Mouse (Mus musculus): ENCODE measurements at regions not wholly inside any gene's neighbourhood (a gene's known extent, or its start where the extent isn't known, plus 50 kb on each side); places are given as distances from the start of the nearest gene placed in this dataset.
"Not testable (repeated sequence)": the region's sequence is repeated elsewhere in the genome, so short reads cannot be mapped to it uniquely, and the experiment has no call there.

DNA sequence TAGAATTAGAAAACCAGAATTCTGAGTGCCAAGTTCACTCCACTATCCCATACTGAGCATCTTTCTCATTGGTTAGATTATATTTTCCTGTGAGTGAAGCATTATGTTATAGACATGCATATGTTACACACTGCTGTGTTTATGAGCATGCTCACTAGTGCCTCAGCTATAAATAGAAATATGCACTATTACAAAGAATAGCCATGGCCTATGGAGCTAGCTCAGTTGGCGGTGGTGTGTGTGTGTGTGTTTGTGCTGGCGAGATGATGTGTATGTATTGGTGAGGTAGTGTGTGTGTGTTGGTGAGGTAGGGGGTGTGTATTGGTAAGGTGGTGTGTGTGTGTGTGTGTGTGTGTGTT, 106.2 kb downstream of the Sec31a start:
- no peak for ATAC-seq (replicated peaks; ENCODE audit: poor library complexity)

DNA sequence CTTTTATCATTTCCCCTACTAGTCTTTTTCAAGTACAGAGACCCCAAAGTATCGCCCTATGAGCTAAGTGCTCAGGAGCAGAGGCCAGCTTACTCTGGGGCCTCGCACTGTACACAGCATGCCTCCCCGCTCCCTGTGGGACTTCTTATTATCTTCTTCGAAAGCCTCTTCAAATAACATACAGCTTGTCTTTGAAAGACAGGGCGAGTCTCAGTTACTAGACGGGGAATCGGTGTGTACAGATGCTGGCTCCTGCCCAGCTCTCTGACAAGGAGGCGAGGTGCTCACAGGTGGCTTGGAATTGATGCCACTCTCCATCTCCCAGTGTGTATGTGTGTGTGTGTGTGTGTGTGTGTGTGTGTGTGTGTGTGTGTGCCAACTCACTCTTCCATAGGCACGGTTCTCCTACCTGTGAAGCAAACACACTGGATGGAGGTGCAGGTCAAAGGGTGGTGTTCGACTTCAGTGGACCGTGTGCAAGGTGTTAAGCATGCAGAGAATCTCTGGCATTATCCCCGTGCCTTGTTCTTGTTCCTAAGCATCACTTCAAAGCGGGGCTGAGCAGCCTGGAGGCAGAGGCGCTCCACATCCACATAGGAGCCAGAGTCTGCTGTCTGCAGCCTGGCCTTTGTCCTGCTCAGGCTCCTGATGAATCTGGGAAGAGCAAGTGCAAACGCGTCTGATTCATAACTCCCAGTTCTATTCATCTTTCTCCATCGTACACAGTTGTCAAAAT, 106.8 kb downstream of the Sec31a start:
- no peak for ATAC-seq (replicated peaks; ENCODE audit: poor library complexity)

DNA sequence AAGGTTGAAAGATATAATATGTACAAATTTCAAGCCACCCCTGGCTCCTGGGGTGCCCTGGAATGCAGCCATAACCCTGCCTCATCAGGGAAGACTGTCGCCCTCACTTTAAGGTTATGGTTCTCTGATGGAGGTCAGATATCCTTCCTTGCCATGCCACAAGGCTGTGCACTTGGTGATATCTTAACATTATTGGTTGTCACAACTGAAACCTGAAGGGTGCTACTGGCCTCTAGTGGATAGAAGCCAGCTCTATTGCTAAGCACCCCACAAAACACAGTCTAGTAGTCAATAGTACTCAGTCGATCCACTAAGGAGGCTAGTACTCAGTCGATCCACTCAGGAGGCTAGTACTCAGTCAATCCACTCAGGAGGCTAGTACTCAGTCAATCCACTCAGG, 111.6 kb downstream of the Sec31a start:
- ATAC-seq (replicated peaks; ENCODE audit: poor library complexity): peak; percentile 85

DNA sequence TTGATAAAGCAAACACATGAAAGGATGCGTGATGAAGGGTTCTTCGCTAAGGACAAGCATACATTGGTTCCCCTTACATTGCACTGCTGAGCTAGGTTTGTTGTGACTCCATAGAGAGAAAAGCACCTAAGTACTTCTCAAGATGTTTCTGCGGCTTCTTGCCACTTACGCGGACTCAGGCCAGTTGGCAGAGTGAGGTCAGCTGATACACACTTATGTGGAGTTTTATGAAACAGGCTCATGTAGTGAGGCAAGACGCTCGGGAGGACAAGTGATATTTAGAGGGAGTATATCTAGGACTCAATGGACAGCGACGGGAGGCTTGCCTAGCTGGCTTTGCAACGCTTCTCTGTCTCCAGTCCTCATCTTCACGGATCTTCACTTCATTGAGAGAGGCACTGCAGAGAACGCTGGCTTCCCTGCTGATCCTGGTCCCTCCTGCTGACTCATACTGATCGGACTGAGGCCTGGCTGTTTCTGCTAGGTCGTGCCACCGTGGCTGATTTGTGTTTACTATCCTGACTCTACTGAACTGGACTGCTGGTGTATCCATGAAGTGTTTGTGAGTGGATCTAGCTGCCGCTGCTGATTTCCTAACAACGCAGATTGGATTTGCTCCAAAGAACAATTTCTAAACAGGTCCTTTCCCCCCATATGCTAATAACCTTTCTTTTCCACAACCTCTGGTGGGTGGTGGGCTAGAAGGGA, 113.8 kb downstream of the Sec31a start:
- ATAC-seq (replicated peaks; ENCODE audit: poor library complexity): no peak

DNA sequence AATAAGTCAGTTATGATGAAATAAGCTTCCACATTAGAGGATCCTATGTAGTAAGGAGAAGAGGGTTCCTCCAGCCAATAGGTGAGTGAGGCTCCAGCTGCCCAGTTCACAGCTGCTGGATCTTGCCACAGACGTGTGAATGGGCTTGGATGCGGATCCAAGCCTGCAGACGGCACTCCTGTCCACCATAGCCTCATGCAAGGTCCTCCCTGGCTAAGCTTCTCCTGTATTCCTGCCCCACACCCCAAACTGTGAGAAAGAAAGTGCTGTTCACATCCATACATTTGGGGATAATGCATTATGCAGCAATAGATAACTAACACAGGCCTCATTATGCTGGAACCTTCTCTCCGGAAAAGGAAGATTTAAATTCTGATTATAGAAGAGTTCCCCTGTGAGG, 116.9 kb downstream of the Sec31a start:
- ATAC-seq (replicated peaks; ENCODE audit: poor library complexity): no peak

DNA sequence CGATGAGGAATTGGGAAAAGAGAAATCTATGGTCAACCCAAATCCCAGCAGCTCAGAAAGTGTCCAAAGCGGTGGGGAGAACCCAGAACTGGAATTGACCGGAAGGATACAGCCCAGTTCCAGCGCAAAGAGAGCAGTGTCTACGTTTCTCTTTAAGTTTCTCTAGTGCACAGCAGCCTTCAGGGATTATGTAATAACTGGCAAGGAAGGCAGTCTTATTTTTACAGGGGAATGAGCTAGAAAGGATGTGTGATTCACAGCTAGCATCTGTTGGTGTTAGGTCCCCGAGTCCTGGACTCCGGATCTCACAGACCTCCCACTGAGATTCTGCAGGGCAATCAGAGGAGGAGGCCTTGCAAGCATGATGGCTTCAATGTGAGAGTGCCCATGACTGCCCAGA, 121.8 kb downstream of the Sec31a start:
- no peak for ATAC-seq (replicated peaks; ENCODE audit: poor library complexity)

DNA sequence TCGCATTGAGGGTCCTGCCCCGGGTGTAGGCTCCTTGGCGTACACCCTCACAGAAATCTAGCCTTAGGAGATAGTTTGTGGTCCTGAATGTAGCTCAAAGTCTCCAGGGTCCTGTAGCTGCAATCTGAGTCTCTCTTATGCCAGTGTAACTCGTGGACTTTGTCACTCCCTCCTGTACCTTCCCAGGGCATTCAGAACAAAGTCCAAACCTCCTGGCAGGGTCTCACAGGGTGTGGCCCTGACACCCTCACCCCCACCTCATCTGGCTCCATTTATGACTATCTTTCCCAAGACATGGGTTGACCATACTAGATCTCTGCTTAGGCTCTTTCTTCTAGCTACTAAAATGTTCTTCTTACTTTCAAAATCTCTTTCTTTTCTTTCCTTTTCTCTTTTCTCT, 120.6 kb upstream of the Tmem150c start:
- ATAC-seq (replicated peaks; ENCODE audit: poor library complexity): no peak

DNA sequence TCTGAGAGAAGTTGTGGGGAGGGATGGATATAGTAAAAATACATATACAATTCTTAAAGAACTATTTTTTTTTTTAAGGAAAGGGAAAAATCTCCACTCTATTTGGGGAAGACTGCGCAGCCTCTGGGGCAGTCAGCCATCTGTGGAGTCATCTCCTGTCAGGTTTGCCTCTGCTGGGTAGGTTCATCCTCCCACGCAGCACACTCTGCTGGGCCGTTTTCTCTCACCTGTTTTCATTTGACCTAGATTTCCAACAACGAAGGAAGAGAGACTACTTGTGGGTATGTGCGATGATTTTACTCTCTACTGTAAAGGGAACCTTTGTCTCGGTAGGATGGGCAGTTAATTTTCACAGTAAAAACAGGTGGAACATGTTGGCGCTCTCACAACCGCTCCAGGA, 119.9 kb upstream of the Tmem150c start:
- no peak for ATAC-seq (replicated peaks; ENCODE audit: poor library complexity)

DNA sequence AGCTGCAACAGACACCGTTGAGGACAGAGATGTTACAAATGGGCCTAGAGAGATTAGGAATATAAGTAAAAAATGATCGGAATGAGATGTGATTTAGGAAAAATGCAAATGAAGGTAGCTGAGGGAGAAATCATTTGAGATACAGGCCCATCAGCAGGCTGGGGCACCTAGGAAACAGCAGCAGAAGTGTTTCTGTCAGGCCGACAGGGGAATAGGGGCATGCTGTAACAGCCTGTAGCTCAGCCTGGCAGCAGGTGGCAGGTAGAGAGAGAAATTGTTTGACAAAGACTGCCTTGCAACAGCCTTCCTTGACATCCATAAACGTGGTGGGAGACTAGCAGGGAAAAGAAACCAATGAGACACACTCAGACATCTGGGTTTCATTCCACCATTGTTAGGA, 115.1 kb upstream of the Tmem150c start:
- no peak for ATAC-seq (replicated peaks; ENCODE audit: poor library complexity)

DNA sequence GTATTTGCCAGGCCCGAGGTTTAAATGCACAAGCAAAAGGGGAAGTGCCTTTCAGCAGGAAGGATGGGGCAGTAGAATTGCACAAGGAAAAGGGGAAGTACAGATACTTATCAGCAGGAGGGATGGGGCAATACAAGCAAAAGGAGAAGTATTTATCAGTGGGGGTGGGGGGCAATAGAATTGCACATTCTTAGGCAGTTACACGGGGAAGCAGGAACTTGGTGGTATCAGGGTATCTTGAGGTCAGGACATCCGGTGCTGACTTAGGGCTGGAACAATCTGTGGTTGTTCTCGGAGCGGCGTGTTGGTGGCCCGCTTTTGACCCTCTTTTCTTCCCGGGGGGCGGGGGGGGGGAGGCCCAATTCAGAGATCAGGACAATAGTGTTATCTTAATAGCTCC, 112.4 kb upstream of the Tmem150c start:
- not testable (repeated sequence) for ATAC-seq (replicated peaks; ENCODE audit: poor library complexity)

DNA sequence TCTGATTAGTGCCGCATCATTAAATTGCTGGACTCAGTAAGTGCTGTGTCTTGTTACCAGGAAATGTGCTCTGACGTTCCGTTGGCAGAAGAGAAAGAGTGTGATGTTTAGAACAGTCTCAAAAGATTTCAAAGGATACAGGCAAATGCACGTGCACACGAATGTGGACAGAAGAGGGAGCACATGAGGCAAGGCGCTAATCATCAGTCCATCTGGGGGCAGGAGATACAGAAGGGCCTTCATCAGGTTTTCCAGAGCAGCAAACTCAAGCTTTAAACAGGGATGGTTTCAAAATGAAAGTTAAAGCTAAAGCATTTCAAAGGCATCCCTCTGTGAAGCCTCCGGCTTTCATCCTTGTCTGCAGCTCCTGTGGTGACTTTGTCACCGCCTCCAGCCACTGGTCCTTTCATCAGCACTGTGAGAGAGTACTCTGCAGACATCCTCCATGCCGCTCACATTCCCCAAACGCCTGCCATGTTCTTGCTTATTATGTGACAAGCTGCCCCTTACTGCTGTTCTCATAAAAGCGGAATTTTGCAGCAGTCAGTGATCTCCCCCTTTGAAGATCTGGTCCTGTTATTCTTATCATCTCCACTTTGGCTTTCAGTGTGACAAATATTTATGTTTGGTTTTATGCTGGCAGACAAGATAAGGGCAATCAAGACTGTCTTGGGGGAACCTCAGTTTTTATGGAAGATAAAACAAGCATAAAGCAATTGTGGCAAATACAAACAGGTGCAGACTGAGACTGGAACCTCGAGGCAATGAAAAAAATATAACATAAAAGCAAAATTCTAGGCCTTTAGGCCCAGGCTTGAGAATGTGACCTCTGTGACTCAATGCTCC, 111.5 kb upstream of the Tmem150c start:
- ATAC-seq (replicated peaks; ENCODE audit: poor library complexity): no peak

DNA sequence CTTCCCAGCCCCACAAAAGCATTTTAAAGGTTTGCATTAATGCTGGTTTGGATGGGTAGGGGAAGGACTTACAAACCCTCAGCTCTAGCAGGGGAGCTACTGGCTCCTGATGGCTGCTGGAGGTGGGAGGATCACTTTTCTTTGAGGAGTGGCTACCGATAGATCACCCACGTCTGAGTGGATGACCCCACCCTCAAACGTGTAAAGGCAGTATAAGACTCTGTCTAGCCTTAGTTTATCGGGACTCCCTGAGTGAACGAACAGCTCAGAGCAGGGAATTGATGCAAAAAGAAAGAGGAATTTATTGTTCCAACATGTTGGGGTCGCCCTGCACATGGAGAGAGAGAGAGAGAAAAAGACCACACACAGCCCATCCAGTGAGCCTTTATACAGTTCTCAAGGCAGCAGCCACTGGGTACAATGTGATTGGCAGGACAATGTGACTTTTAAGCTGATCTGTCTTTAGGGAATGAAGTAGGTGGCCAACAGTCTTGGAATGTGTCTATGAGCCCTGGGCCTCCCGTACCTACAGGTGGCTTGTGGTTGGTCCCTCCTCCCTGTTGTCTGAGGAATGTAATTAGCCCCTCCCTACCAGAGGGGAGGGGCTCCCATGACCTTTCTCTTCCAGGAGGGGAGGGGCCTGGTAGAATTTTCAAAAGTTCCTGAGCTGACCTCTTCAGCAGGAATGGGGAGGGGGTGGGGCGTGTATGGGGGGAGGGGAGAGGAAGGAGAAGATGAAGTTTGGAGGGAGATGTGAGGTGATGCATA, 108.7 kb upstream of the Tmem150c start:
- no peak for ATAC-seq (replicated peaks; ENCODE audit: poor library complexity)

DNA sequence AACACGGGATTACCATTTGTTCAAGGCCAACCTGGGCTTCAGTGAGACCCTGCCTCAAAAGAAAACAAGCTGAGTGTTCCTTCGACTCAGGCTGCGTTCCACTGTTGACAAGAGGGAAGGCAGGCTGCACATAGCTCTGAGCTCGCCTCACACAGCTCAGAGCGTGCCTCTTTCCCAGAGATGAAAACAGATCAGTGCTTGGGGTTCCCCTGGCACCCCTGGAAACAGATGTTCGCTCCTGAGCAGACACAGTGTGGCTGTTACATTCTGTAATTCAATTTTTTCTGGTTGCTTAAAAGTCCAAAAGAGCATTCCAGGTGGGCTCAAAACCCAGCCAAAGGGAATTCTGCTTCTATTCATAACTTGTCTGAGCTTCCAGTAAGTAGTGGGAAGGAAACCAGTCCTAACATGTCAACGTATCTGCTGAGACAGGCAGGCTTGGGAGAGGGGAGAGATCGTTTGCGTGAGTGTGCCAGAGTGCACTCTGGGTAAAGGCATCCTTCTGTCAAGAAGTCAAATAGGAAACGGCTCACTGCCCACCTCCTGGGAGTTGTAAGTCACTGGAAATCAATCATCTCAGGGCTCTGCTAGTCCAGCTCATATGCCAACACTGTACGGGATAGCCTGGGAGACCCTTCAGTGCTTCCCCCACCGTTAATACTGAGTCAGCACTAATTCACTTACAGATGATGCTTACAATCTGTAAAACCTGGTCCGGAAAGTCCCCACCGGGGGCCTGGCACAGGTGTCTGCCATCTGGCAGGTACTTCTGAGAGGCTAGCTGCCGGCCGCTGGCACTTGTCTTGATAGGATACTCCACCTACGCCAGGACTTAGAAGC, 107.3 kb upstream of the Tmem150c start:
- ATAC-seq (replicated peaks; ENCODE audit: poor library complexity): no peak

DNA sequence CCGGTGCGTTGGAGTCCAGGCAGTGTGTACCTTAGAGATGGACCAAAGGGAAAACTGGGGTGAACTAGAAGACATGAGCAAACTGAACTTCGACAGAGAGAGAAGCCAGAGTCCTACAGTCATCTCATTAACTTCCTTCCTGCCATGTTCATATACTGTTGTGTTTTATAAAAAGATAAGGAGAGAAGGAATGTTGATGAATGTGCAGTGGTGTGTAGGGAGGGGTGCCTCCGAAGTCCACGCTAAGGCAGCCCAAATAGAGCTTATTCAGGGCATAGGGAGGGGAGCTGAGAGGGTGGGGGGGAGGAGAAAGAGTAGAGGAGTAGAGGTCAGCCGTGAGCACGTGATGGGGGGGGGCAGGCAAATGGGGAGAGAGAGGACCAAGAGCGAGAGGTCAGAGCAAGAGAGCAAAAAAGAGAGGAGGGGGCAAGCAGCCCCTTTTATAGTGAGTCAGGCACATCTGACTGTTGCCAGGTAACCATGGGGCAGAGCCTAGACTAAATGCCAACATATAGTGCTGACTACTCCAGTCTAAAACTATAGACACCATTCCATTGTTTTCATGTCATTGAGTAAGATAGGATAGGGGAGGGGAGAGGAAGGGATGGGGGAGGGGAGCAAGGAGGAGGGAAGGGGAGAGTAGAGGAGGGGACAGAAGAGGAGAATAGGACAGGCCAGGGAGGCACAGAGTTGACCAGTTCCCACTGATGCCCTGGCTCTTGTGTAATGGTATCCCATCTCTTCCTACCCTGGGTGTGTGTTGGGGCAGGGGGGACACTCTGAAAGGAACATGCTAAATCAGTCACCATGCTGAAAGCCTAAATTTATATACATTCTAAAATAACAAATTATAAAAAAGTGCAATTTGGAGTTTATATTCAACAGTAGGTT, 100.4 kb upstream of the Tmem150c start:
- ATAC-seq (replicated peaks; ENCODE audit: poor library complexity): no peak

DNA sequence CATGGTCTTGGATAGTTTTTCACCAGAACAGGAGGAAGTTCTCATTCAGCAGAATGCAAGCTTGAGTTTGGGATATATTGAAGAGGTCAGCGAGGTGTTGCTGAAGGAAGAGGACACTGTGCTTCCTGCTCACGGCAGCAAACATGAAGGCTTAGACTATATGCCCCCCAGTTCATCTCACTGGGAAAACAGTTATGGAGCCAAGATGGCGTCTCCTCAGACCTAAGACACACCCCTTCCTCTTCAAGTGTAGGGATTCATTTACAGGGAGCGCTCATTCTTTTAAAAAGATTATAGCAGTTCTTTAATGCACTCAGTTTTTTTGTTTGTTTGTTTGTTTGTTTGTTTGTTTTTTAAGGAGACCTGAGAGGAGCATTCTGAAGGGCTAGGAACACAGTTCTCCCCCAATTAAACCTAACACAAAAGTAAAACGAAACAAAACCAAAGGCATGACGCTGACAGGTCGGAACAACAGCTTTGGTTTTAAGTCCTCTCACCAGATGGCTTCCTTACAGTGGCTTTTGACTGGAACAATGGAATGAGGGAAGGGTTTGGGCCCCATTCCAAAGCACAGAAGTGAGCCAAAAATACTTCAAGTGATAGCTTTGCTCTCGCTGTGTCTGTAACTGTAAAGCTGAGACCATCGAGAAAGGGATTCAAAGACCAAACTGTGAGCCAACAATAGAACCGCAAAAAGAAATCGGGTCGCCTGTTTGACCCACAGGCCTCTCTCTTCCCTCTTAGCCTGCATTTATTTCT, 99.5 kb upstream of the Tmem150c start:
- ATAC-seq (replicated peaks; ENCODE audit: poor library complexity): no peak

DNA sequence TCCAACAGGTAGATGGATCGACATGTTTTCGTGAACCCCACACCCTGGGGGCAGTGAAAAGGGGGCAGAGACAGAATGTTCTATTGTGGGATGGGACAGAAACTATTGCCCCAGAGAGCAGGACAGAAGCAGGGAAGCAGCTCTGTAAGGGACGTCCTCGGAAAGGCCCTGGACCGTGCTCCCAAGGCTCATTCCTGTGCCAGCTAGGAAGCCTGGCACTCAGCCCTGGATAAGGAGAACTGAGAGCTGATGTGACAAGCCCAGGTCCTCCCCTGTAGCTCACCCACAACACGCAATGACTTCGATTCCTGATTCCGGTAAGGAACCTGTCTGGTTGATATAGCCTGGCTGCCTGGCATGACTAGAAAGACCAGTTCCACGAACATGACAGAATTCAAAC, 95.7 kb upstream of the Tmem150c start:
- no peak for ATAC-seq (replicated peaks; ENCODE audit: poor library complexity)

DNA sequence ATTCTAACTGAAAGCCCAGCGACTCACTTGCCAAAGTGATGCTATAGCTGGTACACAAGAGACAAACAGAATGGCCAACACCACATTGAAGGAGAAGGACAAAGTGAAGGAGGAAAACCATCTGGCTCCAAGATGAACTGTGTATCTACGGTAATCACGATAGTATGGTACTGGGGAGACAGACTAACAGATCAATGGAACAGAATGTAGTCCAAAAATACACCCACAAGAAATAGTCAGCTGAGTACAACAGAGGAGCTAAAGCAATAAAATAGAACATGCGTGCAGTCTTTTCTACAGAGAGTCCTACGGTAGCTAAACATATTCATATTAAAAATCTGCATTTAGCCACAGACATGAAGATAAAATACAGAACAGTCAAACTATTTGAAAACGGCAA, 92.4 kb upstream of the Tmem150c start:
- ATAC-seq (replicated peaks; ENCODE audit: poor library complexity): no peak

DNA sequence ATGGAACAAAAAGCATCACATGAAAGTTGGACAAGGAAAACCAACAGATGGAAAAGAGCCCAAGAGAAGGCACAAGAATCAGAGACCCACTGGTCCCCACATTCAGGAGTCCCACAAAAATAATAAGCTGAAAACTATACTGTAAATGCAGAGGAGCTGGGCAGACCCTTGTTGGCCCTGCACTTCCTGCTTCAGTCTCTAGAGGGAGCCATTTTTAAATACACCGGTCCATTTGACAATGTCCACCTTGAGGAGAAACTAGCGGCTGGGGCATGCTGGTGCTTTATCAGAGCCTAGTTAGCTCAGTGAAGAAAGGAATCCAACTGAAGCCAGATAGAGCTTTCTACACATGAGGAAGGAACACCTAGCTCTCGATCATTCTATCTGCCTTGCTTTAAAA, 90.1 kb upstream of the Tmem150c start:
- peak; percentile 78 for ATAC-seq (replicated peaks; ENCODE audit: poor library complexity)

DNA sequence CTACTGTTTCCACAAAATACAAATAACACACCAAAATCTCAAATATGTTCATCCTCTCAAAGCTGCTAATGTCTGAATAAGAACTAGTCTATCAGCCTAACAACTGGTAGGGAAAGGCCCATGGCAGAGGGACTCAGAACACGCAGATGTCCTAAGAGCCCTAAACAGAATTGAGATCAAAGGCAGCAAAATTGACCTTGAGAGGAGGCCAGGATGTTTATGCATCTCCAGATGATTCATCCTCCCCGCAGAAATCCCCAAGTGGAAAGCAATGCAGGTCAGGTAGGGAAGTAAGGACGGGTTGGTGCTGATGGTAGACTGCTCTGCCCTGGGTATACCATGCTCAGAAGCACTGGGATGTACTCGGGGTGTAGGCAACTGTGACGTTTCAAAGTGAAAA, 89.0 kb upstream of the Tmem150c start:
- ATAC-seq (replicated peaks; ENCODE audit: poor library complexity): no peak

Measured in megakaryocyte progenitor cell, adult 5-6 weeks (primary cell).